Mouse (Mus musculus) midbrain, embryonic 16.5 days (tissue): ENCODE data around the gene Sox15. TPM values are rescaled to one million over a fixed set of nuclear protein-coding genes. Genes with fewer than 3 reads are reported as not detected.

Source experiments
- ATAC-seq: fragments of 200-750 bp; cut with Nextera tagmentation; 2 replicates; pipeline ENCODE4 v1.8.0; 2017; ENCODE audit warnings: moderate TSS enrichment
- H3K27ac ChIP-seq: fragments of 300-500 bp; sonication (generic); 2 replicates; pipeline ENCODE4 v1.5.1; 2014; ENCODE audit warnings: mild to moderate bottlenecking, low read length, mixed read lengths
- H3K27me3 ChIP-seq: fragments of 300-500 bp; sonication (generic); 2 replicates; pipeline ENCODE4 v1.6.1; 2014; ENCODE audit warnings: low read depth, low read length, mixed read lengths; ENCODE audit not compliant: control insufficient read depth, insufficient read depth
- H3K36me3 ChIP-seq: fragments of 300-500 bp; sonication (generic); 2 replicates; pipeline ENCODE4 v1.6.1; 2014; ENCODE audit warnings: mild to moderate bottlenecking, low read length, moderate library complexity, mixed read lengths; ENCODE audit not compliant: control insufficient read depth, insufficient read depth
- H3K4me1 ChIP-seq: fragments of 300-500 bp; sonication (generic); 2 replicates; pipeline ENCODE4 v1.6.1; 2014; ENCODE audit warnings: mild to moderate bottlenecking, low read length, mixed read lengths; ENCODE audit not compliant: control insufficient read depth, insufficient read depth
- H3K4me2 ChIP-seq: fragments of 300-500 bp; sonication (generic); 2 replicates; pipeline ENCODE4 v1.6.1; 2014; ENCODE audit warnings: mild to moderate bottlenecking, low read length, mixed read lengths
- H3K4me3 ChIP-seq: fragments of 300-500 bp; sonication (generic); 2 replicates; pipeline ENCODE4 v1.5.1; 2014; ENCODE audit warnings: low read depth, mild to moderate bottlenecking, low read length, moderate library complexity, mixed read lengths
- H3K9ac ChIP-seq: fragments of 300-500 bp; sonication (generic); 2 replicates; pipeline ENCODE4 v1.6.1; 2014; ENCODE audit warnings: low read depth, low read length, mixed read lengths
- H3K9me3 ChIP-seq: fragments of 300-500 bp; sonication (generic); replicated peaks from 2 replicates; pipeline ENCODE4 v1.6.1; 2014; ENCODE audit warnings: mild to moderate bottlenecking, low read length, mixed read lengths; ENCODE audit not compliant: control insufficient read depth, poor library complexity, severe bottlenecking
- WGBS: fragments of 180-500 bp; shearing (Covaris S2); extraction: QIAGEN DNeasy Blood & Tissue Kit; methylation state at CpG from one replicate; pipeline ENCODE4 v1.1.7; 2014; 5-methylcytosine and 5-hydroxymethylcytosine counted together
- polyA plus RNA-seq: library from polyadenylated mRNA; unstranded; fragments of >200 nt; fragmentation: Nextera tagmentation; extraction: Ambion mirVana; gene quantifications from 2 replicates; pipeline ENCODE4 v1.2.1, GENCODE M21; 2015

The Sox15 gene
- polyA plus RNA-seq, 1 experiment from 2014 or later: not detected

DNA sequence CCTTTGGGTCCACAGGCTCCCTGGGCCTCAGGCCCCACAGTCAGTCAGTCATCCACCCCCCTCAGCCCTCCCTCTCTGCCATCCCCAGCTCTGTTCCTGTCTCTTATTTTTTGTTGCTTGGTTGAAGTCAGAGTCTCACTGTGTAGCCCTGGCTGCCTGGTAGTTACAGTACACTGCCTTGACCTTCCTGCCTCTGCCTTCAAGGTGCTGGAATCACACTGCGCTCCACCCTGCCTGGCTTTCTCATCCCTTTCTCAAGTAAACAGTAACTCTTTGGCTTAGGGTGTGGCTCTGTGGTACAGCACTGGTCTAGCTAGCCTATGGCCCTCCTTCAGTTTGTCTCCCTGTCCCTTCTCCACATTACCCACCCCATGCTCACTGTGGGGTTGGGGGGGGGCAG, 34.8 kb downstream of the Sox15 start:
- no peak overlapping the region for H3K27ac ChIP-seq
- peaks cover 2% of the 10 kb centered on the region; the same call in 1 of the 2 replicates for H3K4me1 ChIP-seq
- H3K4me3 ChIP-seq: no peak overlapping the region
- no peaks in the 10 kb centered on the region for H3K36me3 ChIP-seq
- H3K9ac ChIP-seq: no peak overlapping the region
- no peaks in the 10 kb centered on the region for H3K9me3 ChIP-seq
- no peak for ATAC-seq
- no peak overlapping the region for H3K4me2 ChIP-seq
- WGBS: 100% methylated on average over 1 of the region's 1 CpGs
- H3K27me3 ChIP-seq: no peaks in the 10 kb centered on the region

DNA sequence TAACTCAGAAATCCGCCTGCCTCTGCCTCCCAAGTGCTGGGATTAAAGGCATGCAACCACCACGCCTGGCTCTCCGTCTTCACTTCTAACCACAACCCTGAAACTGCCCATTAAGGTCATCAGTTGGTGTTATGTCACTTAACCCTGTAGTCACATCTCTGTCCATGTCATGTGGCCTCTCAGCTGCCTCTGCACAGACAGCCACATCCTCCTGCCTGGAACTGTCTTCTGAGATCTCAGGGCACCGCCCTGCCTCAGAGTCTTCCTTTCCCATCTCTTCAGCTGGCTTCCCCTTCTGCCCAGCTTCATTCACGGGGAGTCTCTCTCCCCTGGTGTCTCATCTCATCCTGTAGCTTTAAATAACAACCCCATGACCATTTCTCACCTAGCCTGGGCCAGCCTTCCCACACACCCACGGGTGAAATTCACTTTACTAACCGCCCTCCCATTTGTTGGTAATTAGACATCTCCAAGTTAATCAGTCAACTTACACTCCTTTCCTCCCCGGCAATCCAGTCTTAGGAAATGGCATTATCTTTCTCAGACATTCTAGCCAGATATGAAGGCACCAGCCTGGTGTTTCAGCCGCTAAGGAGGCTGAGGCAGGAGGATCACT, 37.2 kb downstream of the Sox15 start:
- Histone ChIP-seq H3K4me3 (no peak overlapping the region), H3K4me2 (no peak overlapping the region), H3K9me3 (no peaks in the 10 kb centered on the region), H3K4me1 (peaks cover 14% of the 10 kb centered on the region), H3K9ac (no peak overlapping the region), H3K27me3 (no peaks in the 10 kb centered on the region), H3K36me3 (no peaks in the 10 kb centered on the region), H3K27ac (no peak overlapping the region)
- ATAC-seq: no peak
- 80% methylated on average over 9 of the region's 9 CpGs for WGBS

DNA sequence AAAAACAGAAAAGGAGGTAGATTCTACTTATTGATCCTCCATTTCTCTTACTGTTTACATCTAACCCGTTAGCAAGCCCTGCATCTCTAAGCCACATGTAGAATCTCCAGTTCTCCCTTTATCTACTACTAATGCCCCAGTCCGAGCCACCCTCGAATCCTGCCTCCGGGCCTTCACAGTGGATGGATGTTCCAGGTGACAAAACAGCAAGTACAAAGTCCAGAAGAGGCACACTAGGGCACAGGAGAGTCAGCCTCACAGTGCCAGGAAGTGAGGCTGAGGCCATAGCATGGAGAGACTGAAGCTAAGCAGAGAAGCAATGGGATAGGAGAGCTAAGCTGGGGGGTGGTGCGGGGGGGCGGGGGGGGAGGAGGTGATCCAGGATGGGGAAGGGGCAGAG, 37.7 kb downstream of the Sox15 start:
- H3K4me2 ChIP-seq: no peak overlapping the region
- H3K9me3 ChIP-seq: no peaks in the 10 kb centered on the region
- no peak overlapping the region for H3K27ac ChIP-seq
- H3K9ac ChIP-seq: no peak overlapping the region
- no peaks in the 10 kb centered on the region for H3K27me3 ChIP-seq
- H3K36me3 ChIP-seq: no peaks in the 10 kb centered on the region
- 88% methylated on average over 6 of the region's 6 CpGs for WGBS
- no peak overlapping the region for H3K4me3 ChIP-seq
- no peak for ATAC-seq
- H3K4me1 ChIP-seq: peaks cover 14% of the 10 kb centered on the region

DNA sequence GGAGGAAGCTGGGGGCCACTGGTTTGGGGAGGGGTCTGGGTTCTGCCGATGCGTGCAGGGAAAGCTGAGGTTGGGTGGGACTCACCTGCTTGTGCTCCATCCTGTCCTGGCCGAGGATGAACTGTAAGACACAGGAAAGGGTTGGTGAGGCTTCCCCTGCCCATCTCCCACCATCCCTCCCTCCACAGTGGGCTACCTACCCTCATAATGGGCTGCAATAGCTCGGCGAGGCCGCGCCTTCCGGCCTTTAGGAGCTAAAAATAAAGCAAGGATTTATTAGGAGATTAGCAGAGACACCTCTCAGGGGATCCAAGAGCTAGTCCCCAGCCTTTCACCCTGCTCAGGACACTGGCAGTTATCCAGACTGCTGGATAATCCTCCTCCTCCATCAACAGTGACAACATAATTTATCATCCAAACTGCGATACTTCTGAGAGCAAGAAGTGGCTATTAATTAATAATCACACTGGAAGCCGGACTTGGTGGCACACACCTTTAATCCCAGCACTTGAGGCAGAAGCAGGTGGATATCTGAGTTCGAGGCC, 38.4 kb downstream of the Sox15 start:
- Histone ChIP-seq H3K9ac (no peak overlapping the region), H3K4me3 (no peak overlapping the region), H3K36me3 (no peaks in the 10 kb centered on the region), H3K27me3 (no peaks in the 10 kb centered on the region), H3K9me3 (no peaks in the 10 kb centered on the region), H3K27ac (no peak overlapping the region), H3K4me1 (peaks cover 14% of the 10 kb centered on the region), H3K4me2 (no peak overlapping the region)
- 37% methylated on average over 11 of the region's 11 CpGs for WGBS
- ATAC-seq: no peak

- H3K36me3 ChIP-seq: no peaks in the 10 kb centered on the region
- WGBS: 36% methylated on average over 6 of the region's 6 CpGs
- no peak overlapping the region for H3K27ac ChIP-seq
- H3K4me3 ChIP-seq: peak overlapping the region; percentile 45
- H3K4me1 ChIP-seq: peaks cover 14% of the 10 kb centered on the region
- peak overlapping the region; percentile 94 for H3K4me2 ChIP-seq
- H3K9me3 ChIP-seq: no peaks in the 10 kb centered on the region
- no peaks in the 10 kb centered on the region for H3K27me3 ChIP-seq
- H3K9ac ChIP-seq: peak overlapping the region; percentile 79
- no peak for ATAC-seq
Observed at GRCm38 (mm10) chr11:69695046-69695360, 39.9 kb downstream of the Sox15 start.

- 0 out of 2 replicates have a peak, but pooled peaks have one; percentile 54 for ATAC-seq
- H3K27me3 ChIP-seq: no peaks in the 10 kb centered on the region
- peak within 1 kb of the TSS; percentile 45 for H3K4me3 ChIP-seq
- WGBS: 3% methylated on average over 37 of the region's 41 CpGs
- peak within 1 kb of the TSS; percentile 79 for H3K9ac ChIP-seq
- no peaks in the 10 kb centered on the region for H3K9me3 ChIP-seq
- 0 out of 2 replicates have a peak within 1 kb of the TSS, but pooled peaks have one; percentile 19 for H3K27ac ChIP-seq
- H3K4me2 ChIP-seq: peak within 1 kb of the TSS; percentile 94
- H3K36me3 ChIP-seq: no peaks in the 10 kb centered on the region
- H3K4me1 ChIP-seq: peaks cover 14% of the 10 kb centered on the region
Observed at GRCm38 (mm10) chr11:69695361-69696181, 40.5 kb downstream of the Sox15 start, which contains the start of the genes Tnfsf12 and Tnfsfm13. TSS of gene Tnfsf12 (minus strand) at chr11:69695849. TSS of gene Tnfsfm13 (minus strand) at chr11:69696098.

GRCm38 (mm10) chr11:69697396-69697795, 42.3 kb downstream of the Sox15 start:
- Histone ChIP-seq H3K4me2 (no peak overlapping the region), H3K4me3 (no peak overlapping the region), H3K9ac (no peak overlapping the region), H3K27me3 (no peaks in the 10 kb centered on the region), H3K9me3 (no peaks in the 10 kb centered on the region), H3K27ac (no peak overlapping the region), H3K4me1 (peaks cover 14% of the 10 kb centered on the region), H3K36me3 (no peaks in the 10 kb centered on the region)
- 86% methylated on average over 3 of the region's 3 CpGs for WGBS
- no peak for ATAC-seq

GRCm38 (mm10) chr11:69698574-69698973, 43.5 kb downstream of the Sox15 start:
- peaks cover 14% of the 10 kb centered on the region for H3K4me1 ChIP-seq
- no peaks in the 10 kb centered on the region for H3K36me3 ChIP-seq
- no peak for ATAC-seq
- no peak overlapping the region for H3K4me3 ChIP-seq
- no peaks in the 10 kb centered on the region for H3K27me3 ChIP-seq
- no peak overlapping the region for H3K9ac ChIP-seq
- no peak overlapping the region for H3K27ac ChIP-seq
- no peaks in the 10 kb centered on the region for H3K9me3 ChIP-seq
- WGBS: 67% methylated on average over 5 of the region's 5 CpGs
- H3K4me2 ChIP-seq: no peak overlapping the region

DNA sequence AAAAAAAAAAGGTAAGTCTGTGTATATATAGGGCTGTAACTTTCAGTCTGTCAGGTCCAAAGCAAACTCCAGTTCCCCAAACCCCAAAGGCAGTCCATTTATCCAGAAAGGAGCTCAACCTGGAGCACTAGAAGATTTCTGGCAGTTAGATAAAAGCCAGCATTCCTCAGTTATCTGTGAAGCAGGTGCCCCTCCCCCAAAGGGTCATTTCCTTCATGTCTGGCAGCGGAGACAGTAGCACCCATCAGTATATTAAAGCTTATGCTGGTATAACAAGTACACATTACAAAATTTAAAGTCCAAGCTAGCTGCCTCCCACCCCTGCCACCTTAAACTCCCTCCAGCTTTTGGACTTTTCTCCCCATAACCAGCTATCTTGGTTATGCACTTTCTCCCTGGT, 44.5 kb downstream of the Sox15 start:
- Histone ChIP-seq H3K4me3 (no peak overlapping the region), H3K4me1 (peaks cover 14% of the 10 kb centered on the region), H3K27me3 (no peaks in the 10 kb centered on the region), H3K9ac (no peak overlapping the region), H3K36me3 (no peaks in the 10 kb centered on the region), H3K4me2 (no peak overlapping the region), H3K9me3 (no peaks in the 10 kb centered on the region), H3K27ac (no peak overlapping the region)
- WGBS: 90% methylated on average over 1 of the region's 1 CpGs
- no peak for ATAC-seq
